Mouse (Mus musculus) embryo, embryonic 11 days (tissue): ENCODE data around the gene Tigar.
A peak's percentile ranks its signal among the peaks of the same experiment; 100 is the strongest.

Experiments
- DNase-seq: peaks from one replicate; pipeline ENCODE4 v3.0.0-alpha.2; 2015

The Tigar gene

DNA sequence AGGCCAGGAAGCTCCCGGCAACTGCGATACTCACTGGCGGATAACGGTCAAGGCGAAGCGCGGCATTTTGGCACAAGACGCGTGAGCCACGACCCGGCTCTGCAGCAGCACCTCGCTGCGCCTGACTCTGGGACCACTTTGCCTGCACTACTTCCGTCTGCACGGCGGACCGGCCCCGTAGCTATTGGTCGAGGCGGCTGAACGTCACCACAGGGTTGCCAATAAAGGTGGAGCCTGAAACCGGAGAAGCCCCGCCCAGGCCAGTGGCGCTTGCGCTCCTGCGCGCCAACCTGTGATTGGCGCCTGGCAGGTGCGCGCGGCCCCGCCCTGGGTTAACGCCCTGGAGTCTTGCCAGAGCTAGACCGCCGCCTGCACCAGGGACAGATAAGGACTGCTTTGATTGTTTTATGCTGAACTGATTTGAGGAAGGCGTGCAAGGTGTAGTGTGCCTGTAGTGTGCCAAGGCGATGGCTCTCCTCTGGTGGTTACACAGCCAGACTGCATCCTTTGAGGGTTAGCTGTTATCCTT, at the start of gene Tigar:
Gene Tigar (minus strand): TSS at position 156 of the 529 bp plus-strand sequence.
- DNase-seq = peak; percentile 96

DNA sequence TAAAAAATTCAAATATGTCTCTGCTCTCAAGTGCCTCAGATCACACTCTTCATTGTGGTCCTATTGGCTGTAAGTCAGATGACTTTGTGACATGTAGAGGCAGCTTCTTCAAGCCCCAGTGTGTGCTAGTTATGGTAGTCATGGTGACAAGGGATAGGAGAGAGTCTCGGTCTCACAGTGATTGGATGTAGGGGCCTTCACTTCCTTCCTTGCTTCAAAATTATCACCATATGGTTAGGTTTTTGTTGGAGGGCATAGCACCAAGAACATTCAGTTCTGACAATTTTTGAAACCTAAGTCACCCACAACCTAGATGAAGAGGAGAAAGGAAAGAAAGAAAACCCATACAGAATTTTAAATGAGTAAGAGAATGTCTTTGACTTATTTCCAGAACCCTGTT, 48.0 kb upstream of the Tigar start:
- no peak for DNase-seq

- peak; percentile 49 for DNase-seq
Measured at GRCm38 (mm10) chr6:127155468-127155867, 46.1 kb upstream of the Tigar start.

GRCm38 (mm10) chr6:127154708-127155268, 45.4 kb upstream of the Tigar start:
- DNase-seq = peak; percentile 93

GRCm38 (mm10) chr6:127153972-127154707, 44.8 kb upstream of the Tigar start:
- DNase-seq = peak; percentile 33

- peak; percentile 87 for DNase-seq
Measured at GRCm38 (mm10) chr6:127153296-127153800, 44.0 kb upstream of the Tigar start.

DNA sequence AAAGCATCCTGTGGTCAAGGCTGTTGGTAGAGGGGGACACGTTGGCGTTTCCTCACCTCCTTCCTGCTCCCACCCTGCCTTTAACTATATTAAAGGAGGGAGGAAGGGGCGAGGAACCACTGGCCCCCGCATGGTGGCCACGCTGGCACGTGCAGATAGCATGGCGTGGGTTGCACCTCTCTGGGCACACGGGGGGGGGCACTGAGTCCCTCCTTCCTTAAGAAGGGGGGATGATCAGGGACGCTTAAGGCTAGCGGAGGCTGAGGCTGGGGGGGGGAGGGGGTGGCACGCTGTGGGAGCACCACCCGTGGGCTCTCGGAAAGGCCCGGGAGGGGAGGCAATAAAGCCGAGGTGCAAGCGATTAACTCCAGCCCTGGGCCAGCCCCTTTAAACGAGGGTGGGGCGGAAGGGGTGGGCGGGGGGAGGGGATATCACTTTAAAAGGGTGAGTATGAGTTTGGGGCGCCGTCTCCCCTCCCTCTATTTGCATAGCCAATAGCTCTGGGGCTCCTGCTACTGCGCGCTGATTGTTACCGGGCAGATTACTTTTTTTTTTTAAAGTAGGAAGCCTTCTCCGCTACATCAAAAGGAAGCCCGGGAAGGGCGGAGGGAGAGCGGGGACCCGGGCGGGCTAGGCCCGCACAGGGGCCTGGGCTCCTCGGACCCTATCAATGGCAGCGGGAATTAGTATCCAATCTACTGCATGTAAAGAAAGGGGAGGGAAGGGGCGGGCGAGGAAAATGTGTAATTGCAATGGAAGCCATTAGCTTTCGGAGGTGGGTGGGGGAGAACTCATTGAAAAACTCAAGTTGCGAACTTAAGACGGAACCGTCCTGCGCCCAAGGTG, 43.0 kb upstream of the Tigar start, which contains the start of gene Ccnd2:
Gene Ccnd2 (minus strand): TSS at position 88 of the 846 bp plus-strand sequence.
- peak; percentile 91 for DNase-seq

- DNase-seq = peak; percentile 81
Measured at GRCm38 (mm10) chr6:127151565-127152105, 42.3 kb upstream of the Tigar start.

GRCm38 (mm10) chr6:127150663-127151564, 41.6 kb upstream of the Tigar start:
- DNase-seq = peak; percentile 95

GRCm38 (mm10) chr6:127149944-127150662, 40.7 kb upstream of the Tigar start:
- peak; percentile 63 for DNase-seq

DNA sequence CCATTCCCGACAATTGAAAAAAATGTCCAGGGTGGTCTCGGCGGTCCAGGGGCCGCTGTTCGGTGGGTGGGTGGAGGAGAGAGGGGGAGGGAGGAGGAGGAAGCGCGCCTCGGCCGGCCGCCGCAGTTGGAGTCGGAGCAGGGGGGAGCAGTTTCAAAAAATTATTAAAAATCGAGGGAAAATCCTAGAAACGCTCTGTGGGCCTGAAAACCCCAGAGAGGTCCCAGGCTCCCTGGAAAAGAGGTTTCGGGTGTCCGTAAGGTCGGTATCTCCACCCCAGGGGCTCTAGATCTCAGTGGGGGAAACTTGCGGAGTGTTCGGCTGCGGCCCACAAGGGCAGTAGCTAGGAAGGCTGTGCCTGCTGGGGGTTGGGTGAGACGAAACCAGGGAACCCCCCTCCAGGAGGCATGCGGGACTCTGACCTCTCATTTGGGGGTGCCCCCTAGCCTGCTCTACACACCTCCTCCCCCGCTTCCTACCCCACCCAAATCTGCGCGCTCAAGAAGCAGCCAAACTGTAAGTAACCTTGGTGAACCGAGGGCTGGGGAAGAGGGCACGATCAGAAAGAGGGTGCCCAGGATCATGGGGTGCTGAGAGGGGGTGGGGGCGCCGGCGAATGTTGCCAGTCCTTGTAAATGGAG, 40.1 kb upstream of the Tigar start:
- DNase-seq = peak; percentile 43

DNA sequence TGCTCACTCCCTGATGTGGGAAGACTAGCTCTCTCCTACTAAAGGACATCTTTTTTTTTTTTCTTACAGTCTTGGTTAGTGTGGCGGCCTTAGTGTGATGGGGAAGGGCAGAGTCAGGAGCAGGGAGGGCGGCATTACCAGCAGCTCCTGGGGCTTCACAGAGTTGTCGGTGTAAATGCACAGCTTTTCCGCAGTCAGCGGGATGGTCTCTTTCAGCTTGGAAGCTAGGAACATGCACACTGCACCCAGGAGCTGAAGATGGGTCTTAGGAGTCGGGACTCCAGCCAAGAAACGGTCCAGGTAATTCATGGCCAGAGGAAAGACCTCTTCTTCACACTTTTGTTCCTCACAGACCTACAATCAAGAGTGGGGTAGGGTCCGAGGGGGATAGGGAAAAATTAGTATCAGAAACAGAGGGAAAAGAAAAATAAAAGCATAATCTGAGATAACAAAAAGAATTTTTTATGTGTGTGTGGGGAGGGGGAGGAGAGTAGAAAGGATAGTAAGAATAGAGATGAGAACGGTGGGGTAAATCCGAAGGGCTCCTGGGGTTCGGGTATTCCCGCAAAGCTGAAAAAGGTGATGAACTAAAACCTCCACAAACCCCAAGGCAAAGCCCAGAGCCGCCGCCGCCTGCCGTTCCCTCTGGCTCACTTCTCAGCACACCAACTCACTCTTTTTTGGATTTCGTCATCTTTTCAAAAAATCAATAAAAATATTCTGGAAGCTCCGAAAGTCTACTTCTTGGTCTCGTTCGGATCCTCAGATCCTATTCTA, 39.4 kb upstream of the Tigar start:
- DNase-seq = peak; percentile 58

GRCm38 (mm10) chr6:127147665-127148064, 38.3 kb upstream of the Tigar start:
- DNase-seq = peak; percentile 92

DNA sequence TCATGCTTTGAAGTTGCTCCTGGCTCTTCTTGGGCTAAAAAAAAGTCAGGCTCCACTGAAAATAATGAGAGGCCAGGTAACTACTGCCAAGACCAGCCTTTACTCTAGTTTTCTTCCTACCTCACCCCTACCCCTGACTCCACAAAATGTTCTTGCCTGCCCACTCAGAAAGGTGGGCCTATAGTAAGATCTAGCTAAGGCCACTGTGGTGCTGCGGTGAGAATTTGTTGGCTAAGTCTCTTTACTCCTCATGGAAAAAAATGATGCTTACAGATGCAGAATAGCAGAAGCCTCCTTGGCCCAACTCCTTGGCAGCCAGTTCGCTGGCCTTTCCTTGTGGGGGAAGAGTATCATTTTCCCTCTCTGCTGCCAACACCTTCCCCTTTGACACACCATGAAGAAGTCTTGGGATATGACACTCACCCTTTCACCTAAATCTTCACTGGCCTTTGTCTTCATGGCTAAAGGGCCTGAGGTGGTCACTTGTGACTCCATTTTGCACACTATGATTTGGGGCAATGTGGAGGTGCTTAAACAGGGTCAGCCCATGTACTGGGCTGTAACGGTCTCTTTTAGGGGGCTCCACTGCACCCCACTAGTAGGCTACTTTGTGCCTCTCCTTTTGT, 37.1 kb upstream of the Tigar start:
- DNase-seq = no peak

DNA sequence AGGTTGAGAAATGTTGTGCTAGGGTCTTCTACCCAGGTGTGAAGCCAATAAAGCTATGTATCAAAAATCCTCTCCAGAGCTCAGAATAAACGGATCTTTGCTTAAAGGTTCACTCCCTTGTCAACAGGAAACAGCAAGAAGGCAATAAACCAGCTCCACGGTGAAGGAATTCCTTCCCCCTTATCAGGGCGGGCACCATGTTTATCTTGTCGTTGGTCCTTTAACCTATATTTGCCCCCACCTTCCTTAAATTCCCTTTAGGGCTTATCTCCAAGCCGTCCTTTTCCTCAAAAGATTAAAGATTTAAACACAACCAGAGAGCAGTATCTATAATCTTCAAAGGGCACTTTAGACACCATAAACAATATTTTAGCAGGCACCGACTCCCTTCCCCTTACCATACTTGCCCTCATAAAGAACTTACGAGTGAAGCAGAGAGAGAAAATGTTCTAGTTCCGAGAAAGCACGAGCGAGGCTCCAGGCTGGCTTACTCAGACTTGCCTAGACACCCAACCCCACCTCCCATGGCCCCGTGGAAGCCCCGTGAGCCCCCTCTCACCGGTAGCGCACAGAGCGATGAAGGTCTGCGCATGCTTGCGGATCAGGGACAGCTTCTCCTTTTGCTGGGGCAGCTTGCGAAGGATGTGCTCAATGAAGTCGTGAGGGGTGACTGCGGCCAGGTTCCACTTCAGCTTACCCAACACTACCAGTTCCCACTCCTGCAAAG, 36.3 kb upstream of the Tigar start:
- no peak for DNase-seq

DNA sequence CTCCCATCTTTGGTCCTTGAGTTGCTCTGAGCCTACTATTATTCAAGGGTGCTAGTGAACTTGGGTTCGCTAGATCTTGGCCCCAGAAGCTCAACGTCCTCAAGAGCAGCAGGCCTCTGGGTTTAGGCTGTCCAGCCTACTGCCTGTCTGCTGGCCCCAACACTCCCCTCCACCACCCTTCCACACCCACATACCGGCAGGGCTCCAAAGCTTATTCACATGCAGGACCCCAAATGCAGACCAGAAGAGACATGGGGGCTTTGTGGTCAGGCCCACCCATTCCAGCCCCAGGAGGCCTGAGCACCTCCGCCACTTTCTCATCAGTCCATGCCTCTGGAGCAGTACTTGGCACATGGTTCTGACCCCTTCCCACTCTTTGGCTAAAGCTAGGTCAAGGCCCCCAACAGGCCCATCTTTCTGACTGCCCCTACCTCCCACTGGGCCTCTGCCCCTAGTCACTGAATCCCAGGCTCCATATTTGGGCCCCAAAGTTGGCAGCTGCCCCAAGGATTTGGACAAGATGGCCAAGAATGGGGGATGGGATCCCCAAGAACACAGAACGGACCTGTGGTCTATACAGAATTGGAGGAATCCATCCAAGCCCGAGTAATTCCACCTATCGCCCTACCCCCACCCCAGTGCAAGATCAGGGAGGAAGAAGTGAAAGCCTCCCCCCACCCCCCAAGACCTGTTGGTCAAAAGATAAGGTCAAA, 34.4 kb upstream of the Tigar start:
- no peak for DNase-seq

DNA sequence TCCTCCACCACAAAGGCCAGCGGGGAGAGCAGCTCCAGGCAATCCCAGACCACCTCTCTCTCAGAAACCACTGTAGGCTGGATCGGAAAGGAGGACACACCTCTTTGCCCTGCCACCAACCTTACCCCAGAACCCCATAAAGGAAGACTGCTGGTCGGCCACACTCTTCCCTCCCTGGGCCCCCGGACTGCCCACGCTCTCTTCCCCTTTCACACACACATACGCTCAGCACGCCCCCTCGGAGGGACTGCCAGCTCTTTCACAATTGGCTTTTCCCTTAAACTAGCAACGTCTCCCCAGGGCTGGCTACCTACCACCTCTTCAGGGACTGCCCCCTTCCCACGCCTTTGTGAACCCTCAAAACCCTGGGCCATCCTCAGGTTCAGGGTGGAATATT, 33.8 kb upstream of the Tigar start:
- DNase-seq = no peak
